Mouse (Mus musculus): ENCODE data around the gene Zfp428.
"Not testable (repeated sequence)": the region's sequence is repeated elsewhere in the genome, so short reads cannot be mapped to it uniquely, and the experiment has no call there.

The Zfp428 gene

GRCm38 (mm10) chr7:24520054-24520453 lies 13.2 kb downstream of the Zfp428 start:
- DNase-seq (ENCODE audit: low read depth, low spot score), result not testable (repeated sequence)

GRCm38 (mm10) chr7:24522805-24523204 lies 16.0 kb downstream of the Zfp428 start:
- DNase-seq (ENCODE audit: low read depth, low spot score), result no peak

GRCm38 (mm10) chr7:24523723-24524122 lies 16.9 kb downstream of the Zfp428 start:
- DNase-seq (ENCODE audit: low read depth, low spot score), result no peak

- DNase-seq (ENCODE audit: low read depth, low spot score), result no peak
Measured at GRCm38 (mm10) chr7:24524978-24525377, 18.2 kb downstream of the Zfp428 start.

GRCm38 (mm10) chr7:24525686-24526420 lies 19.0 kb downstream of the Zfp428 start:
- no peak for DNase-seq (ENCODE audit: low read depth, low spot score)

- DNase-seq (ENCODE audit: low read depth, low spot score), result no peak
Measured at GRCm38 (mm10) chr7:24528861-24529260, 22.1 kb downstream of the Zfp428 start.

- DNase-seq (ENCODE audit: low read depth, low spot score), result no peak
Measured at GRCm38 (mm10) chr7:24529580-24529979, 22.8 kb downstream of the Zfp428 start.

GRCm38 (mm10) chr7:24530062-24530931 lies 23.5 kb downstream of the Zfp428 start, which contains the start of gene Irgq:
Gene Irgq (plus strand): TSS chr7:24530689.
- DNase-seq (ENCODE audit: low read depth, low spot score), result peak; percentile 100

- DNase-seq (ENCODE audit: low read depth, low spot score), result no peak
Measured at GRCm38 (mm10) chr7:24531211-24531971, 24.6 kb downstream of the Zfp428 start.

GRCm38 (mm10) chr7:24533031-24533571 lies 26.3 kb downstream of the Zfp428 start:
- DNase-seq (ENCODE audit: low read depth, low spot score), result no peak

- DNase-seq (ENCODE audit: low read depth, low spot score), result no peak
Measured at GRCm38 (mm10) chr7:24533806-24534205, 27.0 kb downstream of the Zfp428 start.

GRCm38 (mm10) chr7:24534301-24534700 lies 27.5 kb downstream of the Zfp428 start:
- no peak for DNase-seq (ENCODE audit: low read depth, low spot score)

GRCm38 (mm10) chr7:24537081-24537480 lies 30.3 kb downstream of the Zfp428 start:
- no peak for DNase-seq (ENCODE audit: low read depth, low spot score)

- no peak for DNase-seq (ENCODE audit: low read depth, low spot score)
Measured at GRCm38 (mm10) chr7:24537591-24537990, 30.8 kb downstream of the Zfp428 start.

- no peak for DNase-seq (ENCODE audit: low read depth, low spot score)
Measured at GRCm38 (mm10) chr7:24538154-24538553, 31.3 kb downstream of the Zfp428 start.

GRCm38 (mm10) chr7:24538701-24539100 lies 31.9 kb downstream of the Zfp428 start:
- DNase-seq (ENCODE audit: low read depth, low spot score), result no peak

GRCm38 (mm10) chr7:24539686-24540085 lies 32.9 kb downstream of the Zfp428 start:
- no peak for DNase-seq (ENCODE audit: low read depth, low spot score)

- DNase-seq (ENCODE audit: low read depth, low spot score), result no peak
Measured at GRCm38 (mm10) chr7:24544506-24544905, 37.7 kb downstream of the Zfp428 start.

GRCm38 (mm10) chr7:24546068-24546614 lies 39.3 kb downstream of the Zfp428 start, which contains the start of the genes Pinlyp and Xrcc1:
Gene Pinlyp (minus strand): TSS chr7:24546118.
Gene Xrcc1 (plus strand): TSS chr7:24546289.
- DNase-seq (ENCODE audit: low read depth, low spot score), result no peak

GRCm38 (mm10) chr7:24546634-24547389 lies 40.0 kb downstream of the Zfp428 start:
- DNase-seq (ENCODE audit: low read depth, low spot score), result peak; percentile 99

All from telencephalon, adult 2 months (tissue).